Mouse (Mus musculus) neural tube, embryonic 12.5 days (tissue): ENCODE measurements around the gene Cmklr1. TPM values are rescaled to one million over a fixed set of nuclear protein-coding genes. Genes with fewer than 3 reads are reported as not detected.

Experiments
- ATAC-seq: fragments of 200-750 bp; cut with Nextera tagmentation; 2 replicates; pipeline ENCODE4 v1.8.0; 2017; ENCODE audit warnings: low read depth, mild to moderate bottlenecking, moderate TSS enrichment, moderate library complexity; ENCODE audit not compliant: low FRiP score
- H3K27ac ChIP-seq: fragments of 300-500 bp; sonication (generic); 2 replicates; pipeline ENCODE4 v1.5.1; 2016
- H3K27me3 ChIP-seq: fragments of 300-500 bp; sonication (generic); replicated peaks from 2 replicates; pipeline ENCODE4 v1.6.1; 2016; ENCODE audit warnings: mild to moderate bottlenecking
- H3K36me3 ChIP-seq: fragments of 300-500 bp; sonication (generic); 2 replicates; pipeline ENCODE4 v1.6.1; 2016; ENCODE audit warnings: mild to moderate bottlenecking
- H3K4me1 ChIP-seq: fragments of 300-500 bp; sonication (generic); 2 replicates; pipeline ENCODE4 v1.6.1; 2016
- H3K4me2 ChIP-seq: fragments of 300-500 bp; sonication (generic); replicated peaks from 2 replicates; pipeline ENCODE4 v1.6.1; 2016; ENCODE audit warnings: mild to moderate bottlenecking
- H3K4me3 ChIP-seq: fragments of 300-500 bp; sonication (generic); 2 replicates; pipeline ENCODE4 v1.5.1; 2016
- H3K9ac ChIP-seq: fragments of 300-500 bp; sonication (generic); 2 replicates; pipeline ENCODE4 v1.6.1; 2016; ENCODE audit warnings: mild to moderate bottlenecking
- H3K9me3 ChIP-seq: fragments of 300-500 bp; sonication (generic); 2 replicates; pipeline ENCODE4 v1.6.1; 2016; ENCODE audit warnings: mild to moderate bottlenecking
- WGBS: fragments of 180-500 bp; shearing (Covaris S2); methylation state at CpG from one replicate; pipeline ENCODE4 v1.1.7; 2016; 5-methylcytosine and 5-hydroxymethylcytosine counted together
- polyA plus RNA-seq: library from polyadenylated mRNA; unstranded; fragments of >200 nt; fragmentation: Nextera tagmentation; extraction: Ambion mirVana; gene quantifications from 2 replicates; pipeline ENCODE4 v1.2.1, GENCODE M21; 2016

Cmklr1 gene
- polyA plus RNA-seq, 1 experiment from 2014 or later, result 2.2 TPM

DNA sequence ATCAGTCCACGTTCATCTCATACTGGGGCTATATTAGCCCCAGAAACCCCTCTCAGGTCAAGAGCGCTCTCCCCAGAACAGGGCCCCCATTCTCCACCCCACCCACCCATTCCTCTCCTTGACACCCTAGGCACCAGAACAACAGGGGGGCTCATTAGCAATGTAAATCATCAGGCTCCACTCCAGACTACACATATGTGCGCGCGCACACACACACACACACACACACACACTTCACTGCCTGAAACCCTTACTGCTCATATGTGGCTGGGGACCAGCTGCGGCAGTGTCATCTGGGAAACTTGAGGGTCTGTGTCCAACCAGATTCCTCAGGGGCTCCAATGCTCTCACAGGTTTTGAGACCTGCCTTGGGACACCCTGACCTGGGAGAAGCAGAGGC lies 71.8 kb downstream of the Cmklr1 start:
- WGBS, result 79% methylated on average over 6 of the region's 6 CpGs
- Histone ChIP-seq H3K9me3 (no peaks in the 10 kb centered on the region), H3K27ac (no peak overlapping the region), H3K9ac (no peak overlapping the region), H3K4me3 (no peak overlapping the region), H3K4me1 (peaks cover 21% of the 10 kb centered on the region), H3K36me3 (no peaks in the 10 kb centered on the region), H3K27me3 (no peaks in the 10 kb centered on the region), H3K4me2 (no peak overlapping the region)
- ATAC-seq, result peak; percentile 53; the same call in 1 of the 2 replicates

DNA sequence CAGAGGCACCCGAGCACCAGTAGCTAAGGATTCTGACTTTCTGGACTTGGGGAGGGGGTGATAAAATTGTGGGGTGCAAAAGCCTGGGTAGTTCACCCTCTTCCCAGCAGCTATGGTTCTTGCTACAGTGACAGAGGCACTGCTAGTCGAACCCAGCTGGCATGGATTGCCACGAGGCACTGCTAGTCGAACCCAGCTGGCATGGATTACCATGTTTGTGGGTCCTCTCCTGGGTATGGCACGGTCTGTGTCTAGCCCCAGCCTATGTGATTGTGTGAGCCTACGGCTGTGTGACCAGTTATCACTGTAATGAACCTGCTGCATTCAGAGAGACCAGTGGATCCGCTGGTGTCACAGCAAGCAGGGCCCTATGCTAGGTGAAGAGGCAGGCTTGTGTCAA lies 72.7 kb downstream of the Cmklr1 start:
- no peak overlapping the region for H3K27ac ChIP-seq
- no peak overlapping the region for H3K9ac ChIP-seq
- H3K36me3 ChIP-seq, result no peaks in the 10 kb centered on the region
- WGBS, result 75% methylated on average over 7 of the region's 7 CpGs
- H3K4me2 ChIP-seq, result 0 out of 2 replicates have a peak overlapping the region, but pooled peaks have one; percentile 24
- peaks cover 20% of the 10 kb centered on the region for H3K4me1 ChIP-seq
- H3K27me3 ChIP-seq, result no peaks in the 10 kb centered on the region
- no peak overlapping the region for H3K4me3 ChIP-seq
- ATAC-seq, result peak; percentile 13; the same call in 1 of the 2 replicates
- no peaks in the 10 kb centered on the region for H3K9me3 ChIP-seq

DNA sequence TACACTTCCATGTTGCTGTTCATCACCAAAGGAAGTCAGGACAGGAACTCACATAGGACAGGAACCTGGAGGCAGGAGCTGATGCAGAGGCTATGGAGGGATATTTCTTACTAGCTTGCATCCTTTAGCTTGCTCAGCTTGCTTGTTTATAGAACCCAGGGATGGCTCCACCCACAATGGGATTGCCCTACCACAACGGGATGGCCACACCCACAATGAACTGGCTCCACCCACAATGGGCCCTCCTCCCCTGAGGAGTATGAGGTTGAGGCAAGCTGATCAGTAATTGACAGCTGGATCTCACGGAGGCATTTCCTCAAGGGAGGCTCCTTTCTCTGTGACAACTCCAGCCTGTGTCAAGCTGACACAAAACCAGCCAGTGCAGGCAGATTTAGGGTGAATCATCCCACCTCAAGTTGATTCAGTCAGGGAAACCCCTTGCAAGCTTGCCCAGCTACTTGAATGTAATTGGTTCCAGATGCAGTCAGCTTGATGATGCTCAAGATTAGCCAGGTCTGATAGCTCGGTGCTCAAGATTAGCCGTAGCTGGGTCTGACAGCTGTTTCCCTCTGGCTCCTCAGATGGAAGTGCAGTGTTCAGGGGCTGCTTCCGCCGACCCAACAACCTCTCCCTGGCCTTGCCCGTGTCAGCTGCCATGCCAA lies 80.0 kb downstream of the Cmklr1 start:
- Histone ChIP-seq H3K9me3 (no peaks in the 10 kb centered on the region), H3K27me3 (no peaks in the 10 kb centered on the region; the same call in 1 of the 2 replicates), H3K4me1 (no peaks in the 10 kb centered on the region), H3K4me2 (no peak overlapping the region), H3K36me3 (no peaks in the 10 kb centered on the region), H3K9ac (no peak overlapping the region), H3K27ac (no peak overlapping the region), H3K4me3 (no peak overlapping the region)
- ATAC-seq, result no peak
- WGBS, result 59% methylated on average over 7 of the region's 7 CpGs

DNA sequence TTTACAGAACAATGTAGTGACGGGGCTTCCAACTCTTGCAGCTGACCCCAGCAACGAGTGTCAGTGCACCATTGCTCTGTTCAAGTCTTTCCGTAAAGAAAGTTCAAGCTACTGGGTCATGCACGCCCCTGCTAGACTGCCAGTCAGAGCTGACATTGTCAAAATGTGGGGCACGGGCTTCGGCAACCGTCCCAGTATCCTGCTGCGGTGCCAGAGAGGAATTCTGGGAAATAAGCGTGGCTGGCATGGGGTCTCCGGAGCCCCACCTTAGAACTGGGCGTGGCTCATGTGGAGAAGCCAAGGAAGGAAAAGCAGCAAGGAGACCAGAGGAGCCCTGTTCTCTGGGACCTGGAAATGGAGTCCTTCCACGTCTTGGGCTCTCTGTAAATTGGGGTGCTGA lies 84.4 kb downstream of the Cmklr1 start:
- 72% methylated on average over 12 of the region's 12 CpGs for WGBS
- H3K4me1 ChIP-seq, result no peaks in the 10 kb centered on the region

DNA sequence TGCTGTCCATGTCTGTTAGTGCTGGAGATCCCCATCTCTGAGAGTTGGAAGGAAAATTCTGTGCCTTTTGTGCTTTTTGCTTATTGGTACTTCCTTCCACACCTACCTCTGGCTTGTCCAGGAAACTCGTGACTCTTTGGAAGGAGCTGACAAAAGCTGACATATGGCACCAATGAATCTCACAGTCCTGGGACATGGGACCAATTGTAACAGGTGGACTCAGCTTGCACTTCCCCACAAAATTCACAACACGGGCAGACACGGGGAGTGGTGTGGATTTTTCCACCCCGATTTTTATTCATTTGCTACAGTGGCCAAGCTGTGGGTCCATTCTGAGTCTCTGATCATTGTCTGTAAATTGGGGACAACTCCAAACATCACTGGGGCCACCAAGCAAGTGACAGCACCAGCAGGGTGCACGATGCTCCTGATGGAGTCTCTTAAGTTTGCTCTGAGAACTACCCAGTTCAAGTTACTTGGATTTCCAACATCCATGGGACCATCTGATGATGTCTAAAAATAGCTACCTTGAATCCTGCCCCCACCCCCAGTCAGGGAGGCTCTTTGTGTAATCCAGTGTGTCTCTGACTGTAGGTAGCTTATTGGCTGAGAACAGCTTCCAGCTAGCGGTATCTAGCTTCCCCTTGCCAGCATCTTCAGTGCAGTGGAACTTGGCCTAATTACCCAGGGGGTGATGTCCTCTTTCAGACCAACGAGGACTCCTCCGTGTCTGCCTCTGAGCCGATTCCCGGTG lies 84.9 kb downstream of the Cmklr1 start:
- H3K9ac ChIP-seq, result no peak overlapping the region
- H3K27me3 ChIP-seq, result no peaks in the 10 kb centered on the region; the same call in 1 of the 2 replicates
- no peak overlapping the region for H3K4me3 ChIP-seq
- H3K4me1 ChIP-seq, result no peaks in the 10 kb centered on the region
- H3K27ac ChIP-seq, result no peak overlapping the region
- H3K9me3 ChIP-seq, result no peaks in the 10 kb centered on the region
- 80% methylated on average over 10 of the region's 10 CpGs for WGBS
- ATAC-seq, result no peak
- no peaks in the 10 kb centered on the region for H3K36me3 ChIP-seq
- no peak overlapping the region for H3K4me2 ChIP-seq

More for the DNA sequence above, 84.4 kb downstream of the Cmklr1 start:
- ATAC-seq, result no peak
- Histone ChIP-seq H3K9ac (no peak overlapping the region), H3K36me3 (no peaks in the 10 kb centered on the region), H3K4me3 (no peak overlapping the region), H3K27ac (no peak overlapping the region), H3K27me3 (no peaks in the 10 kb centered on the region; the same call in 1 of the 2 replicates), H3K9me3 (no peaks in the 10 kb centered on the region), H3K4me2 (no peak overlapping the region)

DNA sequence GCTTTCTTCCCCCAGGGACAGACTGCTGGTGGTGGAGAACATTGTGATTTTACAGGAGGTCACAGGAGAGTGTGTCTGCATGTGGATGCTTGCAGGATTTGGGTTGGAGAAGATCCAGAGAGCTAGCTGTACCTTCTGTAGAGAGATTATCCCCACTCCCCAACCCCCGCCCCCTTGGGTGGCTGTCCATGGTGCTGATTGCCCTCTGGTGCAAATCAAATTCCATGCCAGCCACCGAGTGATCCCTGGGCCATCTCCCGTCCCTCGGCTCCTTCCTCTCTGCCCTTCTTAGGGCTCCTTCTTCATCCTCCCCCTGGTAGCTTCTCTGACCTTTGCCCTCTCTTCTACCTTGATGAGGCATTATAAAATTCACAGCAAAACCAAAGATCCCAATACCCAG lies 85.8 kb downstream of the Cmklr1 start:
- Histone ChIP-seq H3K36me3 (no peaks in the 10 kb centered on the region), H3K9ac (no peak overlapping the region), H3K4me2 (no peak overlapping the region), H3K9me3 (no peaks in the 10 kb centered on the region), H3K4me3 (no peak overlapping the region), H3K27ac (no peak overlapping the region), H3K27me3 (no peaks in the 10 kb centered on the region; the same call in 1 of the 2 replicates), H3K4me1 (no peaks in the 10 kb centered on the region)
- no peak for ATAC-seq
- 35% methylated on average over 4 of the region's 4 CpGs for WGBS

Other genes starting within 250 kb of the Cmklr1 start
- 16.5 and 19.2 TPM in 2 replicates for gene Wscd2, start 160.1 kb downstream of the Cmklr1 start, polyA plus RNA-seq
- not detected in 2 replicates for gene 1700069L16Rik, start 74.3 kb upstream of the Cmklr1 start, polyA plus RNA-seq
- gene Ficd, start 85.4 kb upstream of the Cmklr1 start, polyA plus RNA-seq, result 6.0 and 7.3 TPM in 2 replicates
- gene Sart3, start 122.1 kb upstream of the Cmklr1 start, polyA plus RNA-seq, result 66.2 and 69.1 TPM in 2 replicates
- 101 and 105 TPM in 2 replicates for gene Iscu, start 122.3 kb upstream of the Cmklr1 start, polyA plus RNA-seq
- gene Tmem119, start 150.1 kb upstream of the Cmklr1 start, polyA plus RNA-seq, result 39.3 and 43.8 TPM in 2 replicates
- 1.5 and 2.3 TPM in 2 replicates for gene Selplg, start 182.2 kb upstream of the Cmklr1 start, polyA plus RNA-seq